ENCODE assay signal across 9 mouse cellular contexts in genomic region chr4:137676057-137676456, GRCm38 (mm10). TPM values are rescaled to one million over a fixed set of nuclear protein-coding genes. Genes with fewer than 3 reads are reported as not detected.
DNase-seq lines count a peak whose midpoint lies in the region; ATAC-seq and TF ChIP-seq lines count a peak whose summit lies in the region.
"Had no signal": no experiment of that assay in that cellular context is flagged by ENCODE, and none has a peak within 500 bp of the region (broad histone marks: within the 10 kb centered on the region; RNA-seq: fewer than 3 reads in every experiment).

No protein-coding gene starts in this region.

- no peak for TF ChIP-seq POLR2A in kidney, adult 2 months (IDR thresholded peaks at IDR 0.05; ENCODE audit: low read depth, low read length)
- TF ChIP-seq POLR2A in brain, embryonic 14.5 days (IDR thresholded peaks at IDR 0.05; ENCODE audit: borderline replicate concordance, extremely low read depth, insufficient read depth, insufficient read length, poor library complexity, severe bottlenecking): no peak
- no peak for TF ChIP-seq POLR2A in limb, embryonic 14.5 days (IDR thresholded peaks at IDR 0.05; ENCODE audit: borderline replicate concordance, extremely low read depth, insufficient read depth, insufficient read length)

- no peak overlapping the region for H3K9ac ChIP-seq in forebrain, embryonic 12.5 days
- H3K9ac ChIP-seq in hindbrain, postnatal 0 days (replicated peaks; ENCODE audit: low read length): no peak overlapping the region
- H3K9ac ChIP-seq in limb, embryonic 14.5 days (ENCODE audit: low read depth, low read length, severe bottlenecking): no peak overlapping the region
- no peak overlapping the region for H3K9ac ChIP-seq in stomach, embryonic 16.5 days (ENCODE audit: low read length)

- peak; percentile 81 for DNase-seq in kidney, adult 2 months
- no peak for DNase-seq in kidney, adult 11 months
- peak; percentile 81 for DNase-seq in brain, embryonic 14.5 days (ENCODE audit: low read depth)
- DNase-seq in hindbrain, postnatal 0 days (ENCODE audit: low spot score): peak; percentile 82
- peak; percentile 70 for DNase-seq in limb, embryonic 14.5 days (ENCODE audit: low spot score)
- peak; percentile 86 for DNase-seq in neural tube, embryonic 10.5 days (ENCODE audit: extremely low spot score, low spot score)

- 17% methylated on average over 11 of the region's 11 CpGs for WGBS in kidney, adult 2 months
- 8% methylated on average over 11 of the region's 11 CpGs for WGBS in forebrain, embryonic 12.5 days
- 13% methylated on average over 9 of the region's 11 CpGs for WGBS in hindbrain, postnatal 0 days
- 14% methylated on average over 11 of the region's 11 CpGs for WGBS in limb, embryonic 14.5 days
- WGBS in stomach, embryonic 16.5 days: 6% methylated on average over 11 of the region's 11 CpGs

- no peaks in the 10 kb centered on the region for H3K36me3 ChIP-seq in kidney, adult 2 months (ENCODE audit: control insufficient read depth, insufficient read depth, low read length)
- H3K36me3 ChIP-seq in forebrain, embryonic 12.5 days (replicated peaks): no peaks in the 10 kb centered on the region
- no peaks in the 10 kb centered on the region for H3K36me3 ChIP-seq in hindbrain, postnatal 0 days (ENCODE audit: insufficient read depth, low read length)
- H3K36me3 ChIP-seq in limb, embryonic 14.5 days (ENCODE audit: control insufficient read depth, insufficient read depth, low read length): no peaks in the 10 kb centered on the region
- H3K36me3 ChIP-seq in stomach, embryonic 16.5 days (ENCODE audit: control insufficient read depth, insufficient read depth, low read length): no peaks in the 10 kb centered on the region

- no peaks in the 10 kb centered on the region; the same call in 1 of the 2 replicates for H3K27me3 ChIP-seq in kidney, adult 2 months (replicated peaks; ENCODE audit: control insufficient read depth, insufficient read depth, low read length)
- H3K27me3 ChIP-seq in forebrain, embryonic 12.5 days: peaks cover 44% of the 10 kb centered on the region
- H3K27me3 ChIP-seq in hindbrain, postnatal 0 days (ENCODE audit: insufficient read depth, low read length): no peaks in the 10 kb centered on the region
- peaks cover 12% of the 10 kb centered on the region; the same call in 1 of the 2 replicates for H3K27me3 ChIP-seq in limb, embryonic 14.5 days (ENCODE audit: control insufficient read depth, insufficient read depth, low read length)
- H3K27me3 ChIP-seq in stomach, embryonic 16.5 days (ENCODE audit: control insufficient read depth, insufficient read depth, low read length): peaks cover 6% of the 10 kb centered on the region; the same call in 1 of the 2 replicates

- no peaks in the 10 kb centered on the region for H3K4me1 ChIP-seq in kidney, adult 2 months (ENCODE audit: control insufficient read depth, insufficient read depth, low read length)
- peaks cover 14% of the 10 kb centered on the region for H3K4me1 ChIP-seq in forebrain, embryonic 12.5 days
- peaks cover 14% of the 10 kb centered on the region; the same call in 1 of the 2 replicates for H3K4me1 ChIP-seq in hindbrain, postnatal 0 days (ENCODE audit: insufficient read depth, low read length)
- no peaks in the 10 kb centered on the region for H3K4me1 ChIP-seq in limb, embryonic 14.5 days (ENCODE audit: control insufficient read depth, insufficient read depth, low read length)
- H3K4me1 ChIP-seq in stomach, embryonic 16.5 days (ENCODE audit: control insufficient read depth, insufficient read depth, low read length): peaks cover 2% of the 10 kb centered on the region; the same call in 1 of the 2 replicates
- H3K4me1 ChIP-seq: megakaryocyte, embryonic 14.5 days had no signal

- TF ChIP-seq CTCF in kidney, adult 2 months (conservative IDR thresholded peaks at IDR 0.05; ENCODE audit: insufficient read depth, insufficient read length, low read depth, low read length): peak; percentile 83
- TF ChIP-seq CTCF in brain, embryonic 14.5 days (IDR thresholded peaks at IDR 0.05; ENCODE audit: borderline replicate concordance, extremely low read depth, insufficient read depth, insufficient read length): peak; percentile 96
- TF ChIP-seq CTCF in hindbrain, postnatal 0 days (IDR thresholded peaks at IDR 0.05; ENCODE audit: low read depth): peak; percentile 93

- no peak overlapping the region for H3K4me2 ChIP-seq in forebrain, embryonic 12.5 days
- H3K4me2 ChIP-seq in hindbrain, postnatal 0 days (ENCODE audit: low read depth, low read length): no peak overlapping the region
- H3K4me2 ChIP-seq in limb, embryonic 14.5 days (replicated peaks; ENCODE audit: low read depth, low read length, severe bottlenecking): no peak overlapping the region
- no peak overlapping the region for H3K4me2 ChIP-seq in stomach, embryonic 16.5 days (ENCODE audit: low read depth, low read length)

- H3K9me3 ChIP-seq in forebrain, embryonic 12.5 days: no peaks in the 10 kb centered on the region
- H3K9me3 ChIP-seq in hindbrain, postnatal 0 days (ENCODE audit: low read length): no peaks in the 10 kb centered on the region
- H3K9me3 ChIP-seq in limb, embryonic 14.5 days (ENCODE audit: control insufficient read depth, low read length): no peaks in the 10 kb centered on the region
- H3K9me3 ChIP-seq in stomach, embryonic 16.5 days (replicated peaks; ENCODE audit: control insufficient read depth, low read length): no peaks in the 10 kb centered on the region
- H3K9me3 ChIP-seq: megakaryocyte, embryonic 14.5 days had no signal

- H3K27ac ChIP-seq in kidney, adult 2 months (ENCODE audit: insufficient read depth, low read depth, low read length): no peak overlapping the region
- H3K27ac ChIP-seq in forebrain, embryonic 12.5 days: no peak overlapping the region
- no peak overlapping the region for H3K27ac ChIP-seq in hindbrain, postnatal 0 days
- H3K27ac ChIP-seq in limb, embryonic 14.5 days (replicated peaks; ENCODE audit: low read depth, low read length): no peak overlapping the region
- no peak overlapping the region for H3K27ac ChIP-seq in stomach, embryonic 16.5 days (ENCODE audit: low read length)

- 0 out of 2 replicates have a peak, but pooled peaks have one; percentile 27 for ATAC-seq in forebrain, embryonic 12.5 days (ENCODE audit: low FRiP score)
- peak; percentile 22; the same call in 1 of the 2 replicates for ATAC-seq in hindbrain, postnatal 0 days
- ATAC-seq in limb, embryonic 14.5 days (ENCODE audit: low FRiP score, low read depth): peak; percentile 21; the same call in 1 of the 2 replicates
- ATAC-seq in stomach, embryonic 16.5 days (ENCODE audit: insufficient read depth, low FRiP score): peak; percentile 15; the same call in 1 of the 2 replicates

- no peak overlapping the region for H3K4me3 ChIP-seq in kidney, adult 2 months (ENCODE audit: insufficient read depth, low read depth, low read length)
- no peak overlapping the region for H3K4me3 ChIP-seq in forebrain, embryonic 12.5 days (replicated peaks)
- H3K4me3 ChIP-seq in hindbrain, postnatal 0 days (ENCODE audit: low read length): no peak overlapping the region
- no peak overlapping the region for H3K4me3 ChIP-seq in limb, embryonic 14.5 days (replicated peaks; ENCODE audit: low read length)
- no peak overlapping the region for H3K4me3 ChIP-seq in stomach, embryonic 16.5 days (replicated peaks; ENCODE audit: low read length)
- H3K4me3 ChIP-seq: megakaryocyte, embryonic 14.5 days had no signal

RNA-seq across cellular contexts. Expression of gene Rap1gap, which starts 11.5 kb away (rescaled TPM):
- polyA plus RNA-seq in kidney, adult 2 months (2012; rRNA removed): 213 and 248 TPM in 2 replicates
- 83.0 and 109 TPM in 2 replicates for polyA plus RNA-seq in brain, embryonic 14.5 days (2012; rRNA removed)
- 7.3 and 8.6 TPM in 2 replicates for polyA plus RNA-seq in forebrain, embryonic 12.5 days (2016; fragmentation: Nextera tagmentation; extraction: Ambion mirVana)
- 277 and 282 TPM in 2 replicates for total RNA-seq in hindbrain, postnatal 0 days (2014; rRNA removed)
- 105 and 110 TPM in 2 replicates for polyA plus RNA-seq in hindbrain, postnatal 0 days (2015; fragmentation: Nextera tagmentation; extraction: Ambion mirVana)
- polyA plus RNA-seq in limb, embryonic 14.5 days (2012; rRNA removed): 35.2 and 43.2 TPM in 2 replicates
- polyA plus RNA-seq in limb, embryonic 14.5 days (2014; fragmentation: Nextera tagmentation; extraction: Ambion mirVana): 11.9 and 12.5 TPM in 2 replicates
- 58.1 and 64.6 TPM in 2 replicates for polyA plus RNA-seq in stomach, embryonic 16.5 days (2015; fragmentation: Nextera tagmentation; extraction: Ambion mirVana)
